Mouse (Mus musculus): ENCODE data around the gene Jph4.

- TF ChIP-seq FOSL1 (IDR thresholded peaks at IDR 0.05; ENCODE audit: insufficient read depth, low read length, poor library complexity, severe bottlenecking) (no peak), CTCF (IDR thresholded peaks at IDR 0.05; ENCODE audit: control insufficient read depth, insufficient read depth, insufficient read length) (no peak), MYOD1 (IDR thresholded peaks at IDR 0.05; ENCODE audit: control insufficient read depth, insufficient read length, low read depth) (no peak), MAX (IDR thresholded peaks at IDR 0.05) (no peak)
Measured at GRCm38 (mm10) chr14:55096573-55097087, 20.1 kb downstream of the Jph4 start.
